ENCODE assay signal across 9 mouse cellular contexts in genomic region chr17:37000863-37001262, GRCm38 (mm10). TPM values are rescaled to one million over a fixed set of nuclear protein-coding genes. Genes with fewer than 3 reads are reported as not detected.
DNase-seq lines count a peak whose midpoint lies in the region; ATAC-seq lines count a peak whose summit lies in the region.
"Had no signal": no experiment of that assay in that cellular context is flagged by ENCODE, and none has a peak within 500 bp of the region (broad histone marks: within the 10 kb centered on the region; RNA-seq: fewer than 3 reads in every experiment).

Gene Zfp57 (plus strand): TSS chr17:37001163.

- no peak for ATAC-seq in heart, embryonic 13.5 days (ENCODE audit: extremely low read depth, insufficient number of reproducible peaks, low FRiP score, low TSS enrichment)
- no peak for ATAC-seq in neural tube, embryonic 11.5 days (ENCODE audit: insufficient read depth, low FRiP score, low TSS enrichment)
- no peak for ATAC-seq in stomach, embryonic 16.5 days (ENCODE audit: insufficient read depth, low FRiP score)

- no peaks in the 10 kb centered on the region for H3K27me3 ChIP-seq in heart, embryonic 13.5 days (replicated peaks)
- no peaks in the 10 kb centered on the region for H3K27me3 ChIP-seq in neural tube, embryonic 11.5 days (ENCODE audit: control insufficient read depth, insufficient read depth, low read length)
- no peaks in the 10 kb centered on the region for H3K27me3 ChIP-seq in stomach, embryonic 16.5 days (ENCODE audit: control insufficient read depth, insufficient read depth, low read length)

- H3K4me3 ChIP-seq in heart, embryonic 13.5 days, result peak within 1 kb of the TSS; percentile 70
- peak within 1 kb of the TSS; percentile 74; the same call in 1 of the 2 replicates for H3K4me3 ChIP-seq in neural tube, embryonic 11.5 days (ENCODE audit: low read depth, low read length)
- H3K4me3 ChIP-seq in stomach, embryonic 16.5 days (replicated peaks; ENCODE audit: low read length), result peak within 1 kb of the TSS; percentile 74

- DNase-seq in heart, postnatal 4 days, result no peak
- DNase-seq in neural tube, embryonic 11.5 days (ENCODE audit: low spot score), result no peak
- no peak for DNase-seq in neural tube, embryonic 10.5 days (ENCODE audit: extremely low spot score, low spot score)
- no peak for DNase-seq in left cerebral cortex, postnatal 25 days (ENCODE audit: low spot score in 2 of 2)
- DNase-seq in ovary, postnatal 36 days (ENCODE audit: low spot score), result no peak
- no peak for DNase-seq in urinary bladder, adult 18-20 months (ENCODE audit: low spot score in 2 of 2)
- DNase-seq: kidney, adult 18-20 months had no signal

- 84% methylated on average over 7 of the region's 7 CpGs for WGBS in heart, embryonic 13.5 days
- WGBS in neural tube, embryonic 11.5 days, result 95% methylated on average over 7 of the region's 7 CpGs
- 92% methylated on average over 7 of the region's 7 CpGs for WGBS in stomach, embryonic 16.5 days

- H3K4me1 ChIP-seq in heart, embryonic 13.5 days, result peaks cover 12% of the 10 kb centered on the region
- H3K4me1 ChIP-seq in neural tube, embryonic 11.5 days (ENCODE audit: control insufficient read depth, insufficient read depth, low read length), result 0 out of 2 replicates have a peak, but pooled peaks cover 4% of the 10 kb centered on the region
- H3K4me1 ChIP-seq in stomach, embryonic 16.5 days (ENCODE audit: control insufficient read depth, insufficient read depth, low read length), result no peaks in the 10 kb centered on the region

- intact Hi-C loops in left cerebral cortex, postnatal 25 days (cut with DNase I), result no loop called here

- peak within 1 kb of the TSS; percentile 80 for H3K4me2 ChIP-seq in heart, embryonic 13.5 days
- peak within 1 kb of the TSS; percentile 79; the same call in 1 of the 2 replicates for H3K4me2 ChIP-seq in neural tube, embryonic 11.5 days (ENCODE audit: low read depth)
- peak within 1 kb of the TSS; percentile 90 for H3K4me2 ChIP-seq in stomach, embryonic 16.5 days (ENCODE audit: low read depth, low read length)

- peaks cover 13% of the 10 kb centered on the region for H3K36me3 ChIP-seq in heart, embryonic 13.5 days
- H3K36me3 ChIP-seq in neural tube, embryonic 11.5 days (ENCODE audit: control insufficient read depth, insufficient read depth, low read length), result no peaks in the 10 kb centered on the region
- no peaks in the 10 kb centered on the region for H3K36me3 ChIP-seq in stomach, embryonic 16.5 days (ENCODE audit: control insufficient read depth, insufficient read depth, low read length)

- peak within 1 kb of the TSS; percentile 89; the same call in 1 of the 2 replicates for H3K9ac ChIP-seq in heart, embryonic 13.5 days
- no peak within 1 kb of the TSS for H3K9ac ChIP-seq in neural tube, embryonic 11.5 days (ENCODE audit: low read length)
- H3K9ac ChIP-seq in stomach, embryonic 16.5 days (ENCODE audit: low read length), result no peak within 1 kb of the TSS

- H3K27ac ChIP-seq in heart, embryonic 13.5 days (replicated peaks), result no peak within 1 kb of the TSS
- no peak within 1 kb of the TSS for H3K27ac ChIP-seq in neural tube, embryonic 11.5 days (ENCODE audit: low read depth, low read length)
- 0 out of 2 replicates have a peak within 1 kb of the TSS, but pooled peaks have one; percentile 37 for H3K27ac ChIP-seq in stomach, embryonic 16.5 days (ENCODE audit: low read length)

- no peaks in the 10 kb centered on the region for H3K9me3 ChIP-seq in heart, embryonic 13.5 days
- no peaks in the 10 kb centered on the region for H3K9me3 ChIP-seq in neural tube, embryonic 11.5 days (ENCODE audit: control insufficient read depth, low read length)
- H3K9me3 ChIP-seq in stomach, embryonic 16.5 days (replicated peaks; ENCODE audit: control insufficient read depth, low read length), result no peaks in the 10 kb centered on the region

RNA-seq across cellular contexts. Expression of gene Zfp57, which starts in this region (rescaled TPM):
- 42.5 and 45.5 TPM in 2 replicates for polyA plus RNA-seq in heart, embryonic 13.5 days (2015; fragmentation: Nextera tagmentation; extraction: Ambion mirVana)
- 10 to 100 TPM in 1 of 2 experiments, 1 to 10 TPM in 1; 9.7 to 14.5 TPM for total RNA-seq in heart, postnatal 4 days (2021)
- 128 and 135 TPM in 2 replicates for polyA plus RNA-seq in neural tube, embryonic 11.5 days (2014; fragmentation: Nextera tagmentation; extraction: Ambion mirVana)
- 10 to 100 TPM; 14.5 to 17.6 TPM for total RNA-seq in left cerebral cortex, postnatal 25 days (2021)
- polyA plus RNA-seq in stomach, embryonic 16.5 days (2015; fragmentation: Nextera tagmentation; extraction: Ambion mirVana), result 40.9 and 50.3 TPM in 2 replicates
